Mouse (Mus musculus) forebrain, embryonic 15.5 days (tissue): Measurements from ENCODE around the gene Pecam1. TPM values are rescaled to one million over a fixed set of nuclear protein-coding genes. Genes with fewer than 3 reads are reported as not detected.
"Not testable (repeated sequence)": the region's sequence is repeated elsewhere in the genome, so short reads cannot be mapped to it uniquely, and the experiment has no call there.

Experiments
- ATAC-seq: fragments of 200-750 bp; cut with Nextera tagmentation; replicated peaks from 2 replicates; pipeline ENCODE4 v1.8.0; 2017; ENCODE audit warnings: mild to moderate bottlenecking, moderate TSS enrichment, moderate library complexity
- H3K27ac ChIP-seq: fragments of 300-500 bp; sonication (generic); replicated peaks from 2 replicates; pipeline ENCODE4 v1.5.1; 2015; ENCODE audit warnings: mild to moderate bottlenecking, inconsistent platforms
- H3K27me3 ChIP-seq: fragments of 300-500 bp; sonication (generic); 2 replicates; pipeline ENCODE4 v1.6.1; 2015; ENCODE audit warnings: inconsistent platforms
- H3K36me3 ChIP-seq: fragments of 300-500 bp; sonication (generic); 2 replicates; pipeline ENCODE4 v1.6.1; 2015; ENCODE audit warnings: mild to moderate bottlenecking, inconsistent platforms
- H3K4me1 ChIP-seq: fragments of 300-500 bp; sonication (generic); 2 replicates; pipeline ENCODE4 v1.6.1; 2015; ENCODE audit warnings: inconsistent platforms
- H3K4me2 ChIP-seq: fragments of 300-500 bp; sonication (generic); replicated peaks from 2 replicates; pipeline ENCODE4 v1.6.1; 2015; ENCODE audit warnings: mild to moderate bottlenecking, inconsistent platforms
- H3K4me3 ChIP-seq: fragments of 300-500 bp; sonication (generic); 2 replicates; pipeline ENCODE4 v1.5.1; 2015; ENCODE audit warnings: mild to moderate bottlenecking, inconsistent platforms
- H3K9ac ChIP-seq: fragments of 300-500 bp; sonication (generic); replicated peaks from 2 replicates; pipeline ENCODE4 v1.6.1; 2015; ENCODE audit warnings: mild to moderate bottlenecking, inconsistent platforms
- H3K9me3 ChIP-seq: fragments of 300-500 bp; sonication (generic); 2 replicates; pipeline ENCODE4 v1.6.1; 2016; ENCODE audit warnings: inconsistent platforms
- WGBS: fragments of 180-500 bp; shearing (Covaris S2); methylation state at CpG from one replicate; pipeline ENCODE4 v1.1.7; 2015; ENCODE audit warnings: mixed read lengths; 5-methylcytosine and 5-hydroxymethylcytosine counted together
- polyA plus RNA-seq: library from polyadenylated mRNA; unstranded; fragments of >200 nt; fragmentation: Nextera tagmentation; extraction: Ambion mirVana; gene quantifications from 2 replicates; pipeline ENCODE4 v1.2.1, GENCODE M21; 2015

The Pecam1 gene
- polyA plus RNA-seq, 1 experiment from 2014 or later: 12.1 TPM

DNA sequence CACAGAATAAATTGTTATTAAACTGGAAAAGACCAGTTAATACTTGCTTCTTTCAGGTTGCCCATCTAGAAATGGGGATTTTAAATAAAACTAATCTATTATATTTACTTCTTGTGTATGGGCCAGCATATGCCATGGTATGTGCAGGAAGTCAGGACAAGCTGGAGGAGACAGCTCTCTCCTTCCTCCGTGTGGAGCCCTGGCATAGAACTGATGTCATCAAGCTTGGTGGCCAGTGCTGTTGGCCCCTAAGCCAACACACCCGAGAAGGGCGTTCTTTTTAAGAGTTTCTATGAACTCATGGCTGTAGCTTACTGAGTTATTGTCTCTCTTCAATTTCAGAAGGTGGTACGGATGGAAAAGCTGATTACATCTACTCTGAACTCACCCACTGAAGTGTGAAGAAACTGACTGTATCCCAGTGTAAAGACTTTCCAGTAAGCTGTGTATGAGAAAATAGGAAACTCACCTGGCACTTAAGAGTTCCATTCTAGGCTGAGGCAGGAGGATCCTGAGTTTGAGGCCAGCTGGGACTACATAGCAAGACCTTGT is 16.3 kb upstream of the Pecam1 start:
- Histone ChIP-seq H3K27me3 (no peaks in the 10 kb centered on the region), H3K9me3 (no peaks in the 10 kb centered on the region), H3K4me1 (no peaks in the 10 kb centered on the region), H3K4me2 (no peak overlapping the region), H3K9ac (no peak overlapping the region), H3K36me3 (peaks cover 29% of the 10 kb centered on the region), H3K27ac (no peak overlapping the region), H3K4me3 (no peak overlapping the region)
- ATAC-seq: no peak
- WGBS: 90% methylated on average over 4 of the region's 4 CpGs

DNA sequence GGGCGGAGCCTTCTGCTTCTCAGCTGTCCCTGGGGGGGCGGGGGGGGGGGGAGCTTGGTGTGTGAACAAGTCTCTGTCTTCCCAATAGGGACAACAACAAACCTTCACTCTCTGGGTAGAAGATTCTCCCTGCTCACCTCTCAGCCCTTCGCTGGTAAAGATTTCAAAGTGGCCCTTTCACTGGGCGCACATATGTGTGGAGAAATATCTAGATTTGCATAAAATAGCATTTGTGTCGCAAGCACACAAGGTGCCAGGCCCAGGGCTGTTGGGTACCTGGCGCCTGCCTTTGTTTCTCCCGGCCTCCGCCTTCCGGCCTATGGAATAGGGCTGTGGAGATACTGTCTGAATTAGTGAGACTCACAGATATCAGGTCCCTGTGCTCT is 12.4 kb upstream of the Pecam1 start:
- H3K27me3 ChIP-seq: no peaks in the 10 kb centered on the region
- no peak overlapping the region for H3K27ac ChIP-seq
- H3K4me3 ChIP-seq: no peak overlapping the region
- no peaks in the 10 kb centered on the region for H3K9me3 ChIP-seq
- ATAC-seq: no peak
- H3K36me3 ChIP-seq: peaks cover 13% of the 10 kb centered on the region
- 78% methylated on average over 9 of the region's 9 CpGs for WGBS
- H3K4me2 ChIP-seq: no peak overlapping the region
- no peaks in the 10 kb centered on the region for H3K4me1 ChIP-seq
- no peak overlapping the region for H3K9ac ChIP-seq

DNA sequence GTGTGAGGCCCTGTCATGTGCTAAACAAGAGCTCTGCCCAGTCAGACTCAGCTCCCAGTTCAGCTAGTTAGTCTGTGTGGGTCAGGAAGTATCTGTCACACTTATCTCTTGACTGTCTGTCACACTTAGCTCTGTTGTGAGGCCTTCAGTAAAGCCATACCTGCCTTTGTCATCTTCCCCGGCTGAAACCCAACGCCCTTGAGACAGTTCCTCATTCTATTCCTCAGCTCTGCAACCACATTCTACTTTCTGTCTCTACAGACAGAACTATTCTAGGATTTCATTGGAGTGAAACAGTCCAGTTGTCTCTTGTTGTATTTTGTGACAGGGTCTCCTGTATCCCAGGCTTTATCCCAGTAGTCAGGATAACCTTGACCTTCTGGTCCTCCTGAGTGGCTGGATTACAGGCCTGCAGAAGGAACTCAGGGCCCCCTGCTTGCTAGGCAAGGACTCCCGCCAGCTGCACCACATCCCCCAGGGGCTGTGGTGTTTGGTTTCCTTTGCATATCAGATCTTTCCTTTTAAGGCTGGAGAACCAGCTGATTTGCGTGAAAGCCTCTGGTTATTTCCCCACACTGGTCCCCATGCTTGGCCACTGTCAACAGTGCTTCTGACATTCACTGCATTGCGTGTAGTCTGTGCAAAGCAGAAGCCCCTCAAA is 11.8 kb upstream of the Pecam1 start:
- no peak for ATAC-seq
- 60% methylated on average over 5 of the region's 5 CpGs for WGBS
- Histone ChIP-seq H3K36me3 (peaks cover 8% of the 10 kb centered on the region), H3K4me2 (no peak overlapping the region), H3K27ac (no peak overlapping the region), H3K27me3 (no peaks in the 10 kb centered on the region), H3K9ac (no peak overlapping the region), H3K4me1 (no peaks in the 10 kb centered on the region), H3K4me3 (no peak overlapping the region), H3K9me3 (no peaks in the 10 kb centered on the region)

DNA sequence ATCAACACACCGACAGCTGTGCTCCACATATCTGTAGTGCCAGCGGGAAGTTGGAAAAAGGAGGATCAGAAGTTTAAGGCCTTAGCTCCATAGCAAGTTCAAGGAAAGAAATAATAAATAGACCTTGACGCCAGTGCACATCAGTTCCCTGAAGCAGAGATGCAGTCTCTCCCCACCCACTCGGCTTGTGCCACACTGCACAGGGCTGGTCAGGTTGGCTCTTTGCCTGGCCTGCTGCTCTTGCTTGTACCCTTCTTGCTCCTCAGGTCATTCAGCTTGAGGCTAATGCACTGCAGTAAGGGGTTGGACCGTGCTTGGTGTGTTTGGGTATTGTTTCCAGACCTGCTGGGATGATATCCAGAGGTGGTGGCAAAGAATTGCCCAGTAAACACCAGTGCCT is 10.1 kb upstream of the Pecam1 start:
- no peak overlapping the region for H3K9ac ChIP-seq
- H3K27ac ChIP-seq: no peak overlapping the region
- no peak overlapping the region for H3K4me3 ChIP-seq
- H3K4me1 ChIP-seq: no peaks in the 10 kb centered on the region
- H3K27me3 ChIP-seq: no peaks in the 10 kb centered on the region
- no peak for ATAC-seq
- no peaks in the 10 kb centered on the region for H3K9me3 ChIP-seq
- WGBS: 91% methylated on average over 5 of the region's 5 CpGs
- no peaks in the 10 kb centered on the region for H3K36me3 ChIP-seq
- H3K4me2 ChIP-seq: no peak overlapping the region

DNA sequence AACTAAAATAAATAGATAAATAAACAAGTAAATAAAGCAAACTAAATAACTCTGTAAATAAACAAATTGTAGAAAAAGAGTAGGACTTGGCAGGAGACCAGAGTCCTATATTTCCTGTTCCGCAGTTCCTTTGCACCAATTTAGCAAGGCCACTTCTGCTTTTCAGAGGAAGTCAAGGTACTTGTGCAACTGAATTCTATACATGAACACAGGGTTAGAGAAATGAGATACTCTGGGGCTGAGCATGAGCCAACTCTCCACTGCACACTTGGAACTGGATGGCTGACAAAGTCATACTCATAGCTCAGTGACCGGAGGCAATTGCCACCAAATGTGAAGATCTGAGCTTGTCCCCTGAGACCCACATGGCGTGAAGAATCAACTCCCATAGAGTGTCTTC is 8.6 kb upstream of the Pecam1 start:
- H3K27me3 ChIP-seq: no peaks in the 10 kb centered on the region
- H3K27ac ChIP-seq: no peak overlapping the region
- H3K9me3 ChIP-seq: no peaks in the 10 kb centered on the region
- WGBS: 97% methylated on average over 3 of the region's 3 CpGs
- H3K36me3 ChIP-seq: no peaks in the 10 kb centered on the region
- H3K9ac ChIP-seq: no peak overlapping the region
- H3K4me3 ChIP-seq: no peak overlapping the region
- H3K4me1 ChIP-seq: no peaks in the 10 kb centered on the region
- H3K4me2 ChIP-seq: no peak overlapping the region
- no peak for ATAC-seq

DNA sequence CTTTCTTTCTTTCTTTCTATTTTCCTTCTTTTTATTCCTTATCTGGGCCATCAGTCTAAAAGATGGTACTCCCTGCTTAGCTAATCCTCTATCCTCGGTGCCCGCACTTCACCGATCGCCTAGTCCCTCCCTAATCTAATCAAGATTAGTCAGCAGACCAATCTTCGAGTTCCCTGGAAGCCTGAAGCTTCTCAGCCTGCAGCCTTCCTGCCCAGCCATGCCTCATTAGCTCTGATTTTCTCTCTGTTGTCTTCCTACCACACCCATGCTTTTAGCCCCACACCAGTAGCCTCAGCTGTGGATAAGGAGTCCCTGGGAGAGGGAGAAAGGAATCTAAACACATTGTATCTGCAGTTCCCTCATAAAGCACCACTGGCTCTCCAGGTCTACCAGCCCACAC is 5.2 kb upstream of the Pecam1 start:
- no peak for ATAC-seq
- no peak overlapping the region for H3K4me3 ChIP-seq
- 20% methylated on average over 5 of the region's 5 CpGs for WGBS

DNA sequence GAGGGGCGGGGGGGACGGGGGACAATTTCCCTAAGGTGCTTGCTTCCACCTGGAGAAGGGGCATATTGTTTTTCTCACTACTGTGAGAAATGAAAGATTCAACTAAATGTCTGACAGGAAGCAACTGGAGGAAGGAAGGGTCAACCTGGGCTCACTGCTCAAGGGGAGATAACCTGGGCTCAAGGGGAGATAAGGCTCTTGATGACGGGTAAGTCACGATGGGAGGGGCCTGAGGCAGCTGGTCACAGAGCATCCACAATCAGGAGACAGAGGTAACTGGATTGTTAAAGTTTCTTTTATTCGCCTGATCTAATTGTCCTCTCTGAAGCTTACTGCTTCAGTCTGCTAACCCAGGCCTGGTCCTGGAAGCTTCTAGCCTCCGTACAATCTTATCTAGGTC is 2.9 kb upstream of the Pecam1 start:
- H3K9ac ChIP-seq: no peak overlapping the region
- H3K27me3 ChIP-seq: no peaks in the 10 kb centered on the region
- H3K9me3 ChIP-seq: no peaks in the 10 kb centered on the region
- 91% methylated on average over 6 of the region's 6 CpGs for WGBS
- no peak overlapping the region for H3K4me2 ChIP-seq
- ATAC-seq: no peak
- H3K4me1 ChIP-seq: no peaks in the 10 kb centered on the region
- no peaks in the 10 kb centered on the region for H3K36me3 ChIP-seq
- no peak overlapping the region for H3K4me3 ChIP-seq
- H3K27ac ChIP-seq: no peak overlapping the region

More for the DNA sequence above, 5.2 kb upstream of the Pecam1 start:
- Histone ChIP-seq H3K9me3 (no peaks in the 10 kb centered on the region), H3K27me3 (no peaks in the 10 kb centered on the region), H3K36me3 (no peaks in the 10 kb centered on the region), H3K9ac (no peak overlapping the region), H3K27ac (no peak overlapping the region), H3K4me1 (no peaks in the 10 kb centered on the region), H3K4me2 (no peak overlapping the region)

DNA sequence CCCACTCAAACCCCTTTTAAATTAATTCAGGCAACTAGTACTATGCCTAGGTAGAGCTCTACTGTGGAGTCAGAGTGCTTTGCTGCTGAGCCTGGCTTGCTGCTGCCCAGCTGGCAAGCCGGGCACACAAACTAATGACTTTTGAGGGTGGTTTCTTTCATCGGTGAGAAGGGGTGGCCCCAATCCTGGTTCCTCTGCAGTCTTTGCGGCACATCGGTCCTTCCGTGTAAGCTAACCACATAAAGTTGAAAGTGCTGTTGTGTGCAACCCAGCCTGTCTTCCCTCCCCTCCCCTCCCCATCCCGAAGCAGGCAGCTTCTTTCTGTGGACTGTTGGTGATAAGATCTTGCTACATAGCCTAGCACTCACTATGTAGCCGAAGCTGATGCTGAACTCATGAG is 1.7 kb upstream of the Pecam1 start:
- Histone ChIP-seq H3K27me3 (no peaks in the 10 kb centered on the region), H3K9me3 (0 out of 2 replicates have a peak, but pooled peaks cover 2% of the 10 kb centered on the region), H3K9ac (no peak overlapping the region), H3K27ac (no peak overlapping the region), H3K4me2 (no peak overlapping the region), H3K4me1 (no peaks in the 10 kb centered on the region), H3K4me3 (no peak overlapping the region), H3K36me3 (no peaks in the 10 kb centered on the region)
- WGBS: 91% methylated on average over 7 of the region's 7 CpGs
- ATAC-seq: no peak

DNA sequence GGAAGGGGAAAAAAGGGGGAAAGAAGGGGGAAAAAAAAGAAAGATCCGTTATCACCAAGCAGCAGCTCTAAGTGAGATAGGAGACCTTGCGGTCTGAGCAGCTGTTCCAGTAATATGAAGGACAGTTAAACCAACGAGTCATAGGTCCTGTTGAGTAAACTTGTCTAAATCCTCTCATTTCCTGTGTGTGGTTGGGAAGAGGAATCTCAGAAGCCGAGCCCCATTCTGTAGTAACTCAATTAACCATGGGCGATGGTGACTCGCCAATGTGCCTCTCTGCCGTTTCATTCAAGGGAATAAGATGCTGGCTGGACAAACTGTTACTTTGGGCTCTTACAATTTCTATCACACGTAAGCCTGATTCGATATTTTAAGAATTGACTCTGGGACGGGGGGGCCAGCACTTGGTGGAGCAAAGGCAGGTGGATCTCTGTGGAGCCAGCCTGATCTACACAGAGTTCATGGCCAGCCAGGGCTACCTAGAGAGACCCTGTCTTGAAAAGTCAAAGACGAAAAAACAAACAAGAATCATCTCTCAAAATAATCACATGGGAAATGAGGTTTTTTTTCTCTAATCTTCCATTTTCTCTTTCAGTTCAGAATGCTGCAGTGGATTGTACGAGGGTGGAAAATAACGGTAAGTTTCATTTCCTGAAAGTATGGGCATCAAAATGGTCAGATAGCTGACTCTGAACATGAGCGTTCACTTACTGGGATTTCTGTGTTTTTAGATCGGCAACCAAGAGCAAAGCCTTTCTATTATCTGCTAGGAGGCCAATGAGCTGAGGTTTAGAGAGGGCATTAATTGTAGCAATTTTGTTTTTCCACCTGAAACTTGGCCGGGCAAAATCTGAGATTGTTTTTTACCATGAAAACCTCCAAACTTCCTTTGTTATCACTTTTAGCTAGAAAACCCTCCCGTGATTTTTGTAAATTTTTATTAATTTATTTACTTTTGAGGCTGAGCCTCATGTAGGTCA is 901 bp upstream of the Pecam1 start, which contains the start of gene Milr1:
Gene Milr1 (plus strand): TSS at position 188 of the 980 bp plus-strand sequence.
- 91% methylated on average over 17 of the region's 17 CpGs for WGBS
- Histone ChIP-seq H3K27me3 (no peaks in the 10 kb centered on the region), H3K4me1 (no peaks in the 10 kb centered on the region), H3K9ac (no peak within 1 kb of the TSS), H3K27ac (no peak within 1 kb of the TSS), H3K4me2 (no peak within 1 kb of the TSS), H3K36me3 (no peaks in the 10 kb centered on the region), H3K9me3 (0 out of 2 replicates have a peak, but pooled peaks cover 2% of the 10 kb centered on the region), H3K4me3 (no peak within 1 kb of the TSS)
- no peak for ATAC-seq

DNA sequence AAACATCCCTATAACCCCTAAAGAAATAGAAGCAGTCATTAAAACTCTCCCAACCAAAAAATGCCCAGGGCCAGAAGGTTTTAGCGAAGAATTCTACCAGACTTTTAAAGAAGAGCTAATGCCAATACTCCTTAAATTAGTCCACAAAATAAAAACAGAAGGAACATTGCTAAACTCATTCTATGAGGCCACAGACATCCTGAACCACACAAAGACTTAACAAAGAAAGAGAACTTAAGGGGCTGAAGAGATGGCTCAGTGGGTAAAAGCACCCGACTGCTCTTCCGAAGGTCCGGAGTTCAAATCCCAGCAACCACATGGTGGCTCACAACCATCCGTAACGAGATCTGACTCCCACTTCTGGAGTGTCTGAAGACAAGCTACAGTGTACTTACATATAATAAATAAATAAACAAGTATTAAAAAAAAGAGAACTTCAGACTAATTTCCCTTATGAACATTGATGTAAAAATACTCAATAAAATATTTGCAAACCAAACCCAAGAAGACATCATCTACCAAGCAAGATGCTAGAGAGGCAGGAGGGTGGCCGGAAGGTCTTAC is 789 bp downstream of the Pecam1 start:
- H3K27me3 ChIP-seq, H3K4me1 ChIP-seq, H3K27ac ChIP-seq, ATAC-seq, H3K4me2 ChIP-seq, H3K36me3 ChIP-seq, H3K9ac ChIP-seq, H3K9me3 ChIP-seq, H3K4me3 ChIP-seq: not testable (repeated sequence)
- 92% methylated on average over 7 of the region's 7 CpGs for WGBS

DNA sequence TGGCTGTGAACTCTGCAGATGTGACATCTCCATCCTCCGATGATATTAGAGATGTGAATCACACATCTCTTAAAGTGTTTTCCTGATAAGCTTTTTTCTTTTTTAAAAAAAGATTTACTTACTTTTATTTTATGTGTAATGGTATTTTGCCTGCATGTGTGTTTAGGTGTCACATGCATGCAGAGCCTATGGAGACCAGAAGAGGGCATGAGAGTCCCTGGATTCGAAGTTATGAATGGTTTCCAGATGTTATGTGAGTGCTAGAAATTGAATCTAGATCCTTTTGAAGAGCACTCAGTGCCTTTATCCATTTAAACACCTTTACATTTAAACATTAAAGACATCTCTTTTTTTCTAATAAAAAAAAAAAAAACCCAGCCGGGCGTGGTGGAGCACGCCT is 5.5 kb downstream of the Pecam1 start:
- ATAC-seq: no peak
- no peaks in the 10 kb centered on the region for H3K36me3 ChIP-seq
- no peak overlapping the region for H3K27ac ChIP-seq
- WGBS: 91% methylated on average over 5 of the region's 5 CpGs
- H3K9me3 ChIP-seq: 0 out of 2 replicates have a peak, but pooled peaks cover 2% of the 10 kb centered on the region
- H3K27me3 ChIP-seq: no peaks in the 10 kb centered on the region
- H3K4me2 ChIP-seq: no peak overlapping the region
- H3K9ac ChIP-seq: no peak overlapping the region
- H3K4me3 ChIP-seq: no peak overlapping the region
- H3K4me1 ChIP-seq: peaks cover 3% of the 10 kb centered on the region

DNA sequence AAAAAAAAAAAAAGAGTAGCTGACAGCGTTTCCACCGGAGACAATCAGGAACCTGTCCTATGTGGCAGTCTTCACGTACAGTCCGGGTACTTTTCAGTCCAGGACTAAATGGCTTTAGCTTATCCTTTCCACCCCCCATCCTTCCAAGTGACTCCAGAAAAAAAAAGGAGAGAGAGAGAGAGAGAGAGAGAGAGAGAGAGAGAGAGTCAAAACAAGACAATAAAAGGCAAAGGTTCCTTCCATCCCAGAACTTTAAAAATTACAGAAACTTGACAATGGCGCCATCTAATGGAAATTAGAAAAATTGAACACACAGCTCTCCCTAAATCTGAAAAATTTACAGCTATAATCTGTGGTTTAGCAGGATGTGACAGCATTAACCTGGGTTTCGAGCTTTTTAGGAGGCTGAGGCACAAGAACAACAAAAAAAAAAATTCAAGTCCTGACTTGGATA is 8.0 kb downstream of the Pecam1 start:
- Histone ChIP-seq H3K27me3 (no peaks in the 10 kb centered on the region), H3K36me3 (no peaks in the 10 kb centered on the region), H3K9ac (no peak overlapping the region), H3K27ac (no peak overlapping the region), H3K4me2 (no peak overlapping the region), H3K9me3 (no peaks in the 10 kb centered on the region), H3K4me1 (peaks cover 8% of the 10 kb centered on the region), H3K4me3 (no peak overlapping the region)
- WGBS: 48% methylated on average over 6 of the region's 6 CpGs
- no peak for ATAC-seq
